In genomic region chr4:144974458-144974857, GRCm38 (mm10) we compare ENCODE assay signal across 22 mouse cellular contexts.
DNase-seq lines count a peak whose midpoint lies in the region; ATAC-seq and TF ChIP-seq lines count a peak whose summit lies in the region.
"Had no signal": no experiment of that assay in that cellular context is flagged by ENCODE, and none has a peak within 500 bp of the region (broad histone marks: within the 10 kb centered on the region; RNA-seq: fewer than 3 reads in every experiment).

No protein-coding gene starts in this region.

- no peaks in the 10 kb centered on the region for H3K27me3 ChIP-seq in liver, embryonic 13.5 days
- H3K27me3 ChIP-seq: embryonic facial prominence, embryonic 13.5 days; forebrain, embryonic 12.5 days; hindbrain, embryonic 13.5 days had no signal

- no peak for ATAC-seq in liver, embryonic 13.5 days (ENCODE audit: low read depth)
- ATAC-seq in common myeloid progenitor, adult 5-6 weeks (replicated peaks; ENCODE audit: low read depth, poor library complexity, severe bottlenecking) = peak; percentile 22; the same call in 1 of the 2 replicates
- ATAC-seq in megakaryocyte progenitor cell, adult 5-6 weeks (replicated peaks; ENCODE audit: poor library complexity) = peak; percentile 17
- ATAC-seq: forebrain, embryonic 16.5 days; hindbrain, postnatal 0 days had no signal

- H3K4me2 ChIP-seq in liver, embryonic 13.5 days = no peak overlapping the region
- H3K4me2 ChIP-seq: embryonic facial prominence, embryonic 13.5 days; forebrain, embryonic 12.5 days; hindbrain, embryonic 13.5 days had no signal

- DNase-seq in liver, embryonic 13.5 days = no peak
- DNase-seq in liver = no peak
- no peak for DNase-seq in frontal cortex, adult 2 months (ENCODE audit: extremely low spot score in 1 of 2, low spot score in 1 of 2)
- no peak for DNase-seq in left cerebral cortex, adult 2 months (ENCODE audit: extremely low spot score in 1 of 2, low spot score in 2 of 2)
- DNase-seq: adrenal gland, adult 2 months; adrenal gland, postnatal 25 days; cerebellum, adult 11 months; cerebellum, adult 8-10 months; cerebellum, postnatal 25 days; gastrocnemius, adult 2 months; gastrocnemius, postnatal 25 days; heart, adult 18-20 months; heart, postnatal 10 days had no signal

- H3K36me3 ChIP-seq in liver, embryonic 13.5 days = peaks cover 20% of the 10 kb centered on the region
- H3K36me3 ChIP-seq: forebrain, embryonic 12.5 days had no signal

- no peak overlapping the region for H3K4me3 ChIP-seq in liver, embryonic 13.5 days (replicated peaks)
- H3K4me3 ChIP-seq in bone marrow macrophage, adult 2 months (ENCODE audit: insufficient read depth, low read length) = no peak overlapping the region
- H3K4me3 ChIP-seq in left cerebral cortex, adult 2 months = no peak overlapping the region
- H3K4me3 ChIP-seq: embryonic facial prominence, embryonic 13.5 days; forebrain, embryonic 12.5 days; gastrocnemius, adult 2 months; heart, embryonic 10.5 days; hindbrain, embryonic 13.5 days had no signal

- no peak overlapping the region for H3K9ac ChIP-seq in liver, embryonic 13.5 days
- H3K9ac ChIP-seq: embryonic facial prominence, embryonic 13.5 days; forebrain, embryonic 12.5 days; hindbrain, embryonic 13.5 days had no signal

- 0 out of 2 replicates have a peak overlapping the region, but pooled peaks have one; percentile 6 for H3K27ac ChIP-seq in liver, embryonic 13.5 days
- H3K27ac ChIP-seq in bone marrow macrophage, adult 2 months (ENCODE audit: insufficient read depth, low read depth, low read length) = peak overlapping the region; percentile 76
- H3K27ac ChIP-seq in left cerebral cortex, adult 2 months = no peak overlapping the region
- H3K27ac ChIP-seq: embryonic facial prominence, embryonic 13.5 days; forebrain, embryonic 12.5 days; gastrocnemius, adult 2 months; heart, embryonic 10.5 days; hindbrain, embryonic 13.5 days; hindbrain, postnatal 0 days had no signal

- 49% methylated on average over 3 of the region's 3 CpGs for WGBS in liver, embryonic 13.5 days (ENCODE audit: insufficient replicate concordance)

- no peaks in the 10 kb centered on the region for H3K9me3 ChIP-seq in liver, embryonic 13.5 days (replicated peaks)
- H3K9me3 ChIP-seq: forebrain, embryonic 12.5 days; heart, embryonic 10.5 days; hindbrain, embryonic 13.5 days had no signal

- intact Hi-C loops in left cerebral cortex, adult 2 months (cut with DNase I) = loop anchor here (5.0 kb wide), 1 partner anchor 82 kb away; the partner anchor contains the start of gene Dhrs3

- TF ChIP-seq POLR2A in bone marrow macrophage, adult 2 months (IDR thresholded peaks at IDR 0.05; ENCODE audit: borderline replicate concordance, low read depth, low read length) = no peak

- H3K4me1 ChIP-seq in liver, embryonic 13.5 days (replicated peaks) = peaks cover 7% of the 10 kb centered on the region
- peaks cover 91% of the 10 kb centered on the region for H3K4me1 ChIP-seq in bone marrow macrophage, adult 2 months (ENCODE audit: control insufficient read depth, insufficient read depth, low read length)
- H3K4me1 ChIP-seq: forebrain, embryonic 12.5 days; hindbrain, embryonic 13.5 days had no signal

- TF ChIP-seq CTCF in bone marrow macrophage, adult 2 months (IDR thresholded peaks at IDR 0.05; ENCODE audit: low read depth, low read length) = no peak
- TF ChIP-seq CTCF in left cerebral cortex, adult 2 months (IDR thresholded peaks at IDR 0.05) = no peak
